12 mouse cellular contexts compared by ENCODE assay signal in genomic region chr12:59791473-59791872, GRCm38 (mm10).
DNase-seq lines count a peak whose midpoint lies in the region; ATAC-seq and TF ChIP-seq lines count a peak whose summit lies in the region.
"Had no signal": no experiment of that assay in that cellular context is flagged by ENCODE, and none has a peak within 500 bp of the region (broad histone marks: within the 10 kb centered on the region; RNA-seq: fewer than 3 reads in every experiment).

No protein-coding gene starts in this region.

- H3K4me2 ChIP-seq in heart, embryonic 11.5 days: no peak overlapping the region
- no peak overlapping the region for H3K4me2 ChIP-seq in midbrain, embryonic 11.5 days
- H3K4me2 ChIP-seq in midbrain, embryonic 14.5 days (ENCODE audit: low read length): no peak overlapping the region
- H3K4me2 ChIP-seq in forebrain, embryonic 15.5 days (replicated peaks): no peak overlapping the region
- H3K4me2 ChIP-seq: forebrain, embryonic 12.5 days; neural tube, embryonic 12.5 days had no signal

- H3K9me3 ChIP-seq in heart, embryonic 11.5 days (replicated peaks; ENCODE audit: control insufficient read depth, low read length): no peaks in the 10 kb centered on the region
- no peaks in the 10 kb centered on the region for H3K9me3 ChIP-seq in midbrain, embryonic 11.5 days (ENCODE audit: control insufficient read depth, low read length)
- H3K9me3 ChIP-seq in midbrain, embryonic 14.5 days (ENCODE audit: control insufficient read depth, low read length): no peaks in the 10 kb centered on the region
- no peaks in the 10 kb centered on the region for H3K9me3 ChIP-seq in forebrain, embryonic 15.5 days
- H3K9me3 ChIP-seq: forebrain, embryonic 12.5 days; neural tube, embryonic 12.5 days had no signal

- DNase-seq in heart, postnatal 10 days: peak; percentile 1 to 8
- DNase-seq in midbrain, embryonic 11.5 days (ENCODE audit: low spot score, missing footprints): peak; percentile 88
- DNase-seq in midbrain, embryonic 14.5 days: no peak
- peak; percentile 13 for DNase-seq in brain, embryonic 14.5 days (ENCODE audit: low read depth)
- peak; percentile 51 for DNase-seq in testis, postnatal 10 days (ENCODE audit: low spot score)
- no peak for DNase-seq in T-cell, adult 2 months (ENCODE audit: low spot score)
- DNase-seq: cerebellum, adult 8-10 months; lung, postnatal 14 days had no signal

- no peaks in the 10 kb centered on the region for H3K36me3 ChIP-seq in heart, embryonic 11.5 days (ENCODE audit: control insufficient read depth, insufficient read depth, low read length)
- no peaks in the 10 kb centered on the region for H3K36me3 ChIP-seq in midbrain, embryonic 11.5 days (ENCODE audit: control insufficient read depth, insufficient read depth, low read length)
- no peaks in the 10 kb centered on the region for H3K36me3 ChIP-seq in midbrain, embryonic 14.5 days (ENCODE audit: control insufficient read depth, insufficient read depth, low read length)
- no peaks in the 10 kb centered on the region for H3K36me3 ChIP-seq in forebrain, embryonic 15.5 days
- H3K36me3 ChIP-seq: forebrain, embryonic 12.5 days; neural tube, embryonic 12.5 days had no signal

- no peak overlapping the region for H3K4me3 ChIP-seq in heart, embryonic 11.5 days (ENCODE audit: low read depth, low read length)
- no peak overlapping the region for H3K4me3 ChIP-seq in midbrain, embryonic 11.5 days (ENCODE audit: low read depth, low read length)
- no peak overlapping the region for H3K4me3 ChIP-seq in midbrain, embryonic 14.5 days (replicated peaks; ENCODE audit: low read depth, low read length)
- H3K4me3 ChIP-seq in forebrain, embryonic 15.5 days: no peak overlapping the region
- H3K4me3 ChIP-seq: forebrain, embryonic 12.5 days; neural tube, embryonic 12.5 days had no signal

- H3K9ac ChIP-seq in heart, embryonic 11.5 days (ENCODE audit: low read depth, low read length): no peak overlapping the region
- H3K9ac ChIP-seq in midbrain, embryonic 11.5 days (ENCODE audit: low read length): no peak overlapping the region
- H3K9ac ChIP-seq in midbrain, embryonic 14.5 days (replicated peaks; ENCODE audit: low read length): no peak overlapping the region
- no peak overlapping the region for H3K9ac ChIP-seq in forebrain, embryonic 15.5 days (replicated peaks)
- H3K9ac ChIP-seq: forebrain, embryonic 12.5 days; neural tube, embryonic 12.5 days had no signal

- no peaks in the 10 kb centered on the region for H3K4me1 ChIP-seq in heart, embryonic 11.5 days (ENCODE audit: control insufficient read depth, insufficient read depth, low read length)
- no peaks in the 10 kb centered on the region for H3K4me1 ChIP-seq in midbrain, embryonic 11.5 days (ENCODE audit: control insufficient read depth, insufficient read depth, low read length)
- H3K4me1 ChIP-seq in midbrain, embryonic 14.5 days (ENCODE audit: control insufficient read depth, insufficient read depth, low read length): no peaks in the 10 kb centered on the region
- H3K4me1 ChIP-seq in forebrain, embryonic 15.5 days: no peaks in the 10 kb centered on the region
- H3K4me1 ChIP-seq: neural tube, embryonic 12.5 days had no signal

- TF ChIP-seq CTCF in brain, embryonic 14.5 days (IDR thresholded peaks at IDR 0.05; ENCODE audit: borderline replicate concordance, extremely low read depth, insufficient read depth, insufficient read length): peak; percentile 38; the same call in 1 of the 2 replicates

- H3K27me3 ChIP-seq in heart, embryonic 11.5 days (ENCODE audit: control insufficient read depth, insufficient read depth, low read length): no peaks in the 10 kb centered on the region
- no peaks in the 10 kb centered on the region for H3K27me3 ChIP-seq in midbrain, embryonic 11.5 days (ENCODE audit: control insufficient read depth, insufficient read depth, low read length)
- H3K27me3 ChIP-seq in midbrain, embryonic 14.5 days (ENCODE audit: control insufficient read depth, insufficient read depth, low read length): no peaks in the 10 kb centered on the region
- H3K27me3 ChIP-seq in forebrain, embryonic 15.5 days: no peaks in the 10 kb centered on the region
- H3K27me3 ChIP-seq: forebrain, embryonic 12.5 days; neural tube, embryonic 12.5 days had no signal

- WGBS in heart, embryonic 11.5 days (ENCODE audit: insufficient replicate concordance): 42% methylated on average over 4 of the region's 4 CpGs
- 52% methylated on average over 4 of the region's 4 CpGs for WGBS in midbrain, embryonic 11.5 days
- WGBS in midbrain, embryonic 14.5 days: 59% methylated on average over 4 of the region's 4 CpGs
- 66% methylated on average over 4 of the region's 4 CpGs for WGBS in forebrain, embryonic 15.5 days

- no peak overlapping the region for H3K27ac ChIP-seq in heart, embryonic 11.5 days (ENCODE audit: low read depth, low read length)
- no peak overlapping the region for H3K27ac ChIP-seq in midbrain, embryonic 11.5 days (ENCODE audit: low read depth, low read length)
- H3K27ac ChIP-seq in midbrain, embryonic 14.5 days (replicated peaks; ENCODE audit: low read depth, low read length): no peak overlapping the region
- H3K27ac ChIP-seq in forebrain, embryonic 15.5 days (replicated peaks): no peak overlapping the region
- H3K27ac ChIP-seq: forebrain, embryonic 12.5 days; neural tube, embryonic 12.5 days had no signal

- intact Hi-C loops in heart, postnatal 10 days (cut with DNase I): no loop called here

- no peak for TF ChIP-seq POLR2A in brain, embryonic 14.5 days (IDR thresholded peaks at IDR 0.05; ENCODE audit: borderline replicate concordance, extremely low read depth, insufficient read depth, insufficient read length, poor library complexity, severe bottlenecking)

- ATAC-seq in heart, embryonic 11.5 days (replicated peaks; ENCODE audit: insufficient number of reproducible peaks, low FRiP score, low TSS enrichment): no peak
- ATAC-seq in midbrain, embryonic 11.5 days (ENCODE audit: low FRiP score): no peak
- ATAC-seq in midbrain, embryonic 14.5 days (ENCODE audit: low FRiP score, low TSS enrichment): no peak
- no peak for ATAC-seq in forebrain, embryonic 15.5 days (replicated peaks)

Comparison
In these comparisons a context has a peak if more than half of its experiments do, and no peak if none do; other contexts are left out.
1. DNase-seq: peak in heart, postnatal 10 days (2 of 2), midbrain, embryonic 11.5 days (single experiment), brain, embryonic 14.5 days (single experiment) and testis, postnatal 10 days (single experiment); none in midbrain, embryonic 14.5 days (single experiment) and T-cell, adult 2 months (single experiment).